26 mouse cellular contexts compared by ENCODE assay signal in the genomic region with DNA sequence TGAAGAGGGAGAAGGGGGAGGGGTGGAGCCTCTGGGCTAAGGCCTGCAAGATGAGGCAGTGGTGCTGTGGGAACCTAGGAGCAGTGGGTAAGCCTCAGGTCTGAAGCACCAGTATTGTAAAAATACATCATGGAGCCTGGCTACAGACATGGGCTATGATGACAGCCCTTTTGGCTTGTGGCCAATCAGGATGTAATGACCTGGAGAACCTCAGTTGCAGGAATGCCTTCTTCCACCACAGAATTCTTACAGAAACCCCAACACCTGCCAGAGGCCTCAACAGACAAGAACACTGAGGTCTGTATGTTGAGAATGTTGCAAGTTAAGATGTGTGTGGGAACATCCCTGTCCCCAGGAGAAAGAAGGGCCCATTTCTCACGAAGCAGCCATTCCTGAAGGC.
"Had no signal": no experiment of that assay in that cellular context is flagged by ENCODE, and none has a peak within 500 bp of the region (broad histone marks: within the 10 kb centered on the region; RNA-seq: fewer than 3 reads in every experiment).

No protein-coding gene starts in this region.

- H3K9me3 ChIP-seq: heart, embryonic 10.5 days; heart, embryonic 12.5 days; intestine, embryonic 15.5 days; limb, embryonic 10.5 days; limb, embryonic 12.5 days; liver, embryonic 13.5 days; liver, embryonic 15.5 days had no signal

- H3K27me3 ChIP-seq: heart, embryonic 12.5 days; intestine, embryonic 15.5 days; liver, embryonic 13.5 days; liver, embryonic 15.5 days had no signal

- H3K4me2 ChIP-seq: heart, embryonic 12.5 days; hindbrain, embryonic 14.5 days; intestine, embryonic 15.5 days; limb, embryonic 12.5 days; liver, embryonic 11.5 days; liver, embryonic 13.5 days; liver, embryonic 15.5 days had no signal

- DNase-seq: gastrocnemius, adult 2 months; gastrocnemius, postnatal 10 days; gastrocnemius, postnatal 25 days; heart, adult 18-20 months; heart, postnatal 10 days; heart, postnatal 36 days; kidney, adult 18-20 months; kidney, adult 8-10 months; kidney, postnatal 14 days; kidney, postnatal 4 days; layer of hippocampus, postnatal 36 days; liver; liver, embryonic 13.5 days; liver, postnatal 0 days had no signal

- H3K4me1 ChIP-seq: liver, embryonic 13.5 days; liver, embryonic 15.5 days had no signal

- H3K4me3 ChIP-seq: gastrocnemius, adult 2 months; heart, embryonic 10.5 days; heart, embryonic 12.5 days; intestine, embryonic 15.5 days; layer of hippocampus, adult 2 months; limb, embryonic 10.5 days; limb, embryonic 12.5 days; liver, embryonic 13.5 days; liver, embryonic 15.5 days had no signal

- H3K36me3 ChIP-seq: heart, embryonic 10.5 days; heart, embryonic 12.5 days; intestine, embryonic 15.5 days; limb, embryonic 10.5 days; limb, embryonic 12.5 days; liver, embryonic 13.5 days; liver, embryonic 15.5 days had no signal

- ATAC-seq: hindbrain, embryonic 16.5 days; inflammation-experienced regulatory T-cells, adult 6 months; intestine, embryonic 15.5 days; intestine, postnatal 0 days; liver, postnatal 0 days had no signal

- H3K27ac ChIP-seq: gastrocnemius, adult 2 months; heart, embryonic 10.5 days; hindbrain, embryonic 14.5 days; intestine, embryonic 15.5 days; layer of hippocampus, adult 2 months; limb, embryonic 10.5 days; limb, embryonic 12.5 days; liver, embryonic 13.5 days; liver, embryonic 15.5 days had no signal

- H3K9ac ChIP-seq: heart, embryonic 12.5 days; hindbrain, embryonic 14.5 days; intestine, embryonic 15.5 days; limb, embryonic 12.5 days; liver, embryonic 13.5 days; liver, embryonic 15.5 days; liver, postnatal 0 days had no signal
